Mouse (Mus musculus) lung, embryonic 16.5 days (tissue): ENCODE measurements around the gene Plcg2. TPM values are rescaled to one million over a fixed set of nuclear protein-coding genes. Genes with fewer than 3 reads are reported as not detected.

Source experiments
- ATAC-seq: fragments of 200-750 bp; cut with Nextera tagmentation; 2 replicates; pipeline ENCODE4 v1.8.0; 2017; ENCODE audit warnings: low read depth, mild to moderate bottlenecking, moderate library complexity
- H3K27ac ChIP-seq: fragments of 300-500 bp; sonication (generic); 2 replicates; pipeline ENCODE4 v1.5.1; 2014; ENCODE audit warnings: mild to moderate bottlenecking, control low read depth, low read length
- H3K27me3 ChIP-seq: fragments of 300-500 bp; sonication (generic); 2 replicates; pipeline ENCODE4 v1.6.1; 2014; ENCODE audit warnings: low read depth, low read length, mixed read lengths; ENCODE audit not compliant: control insufficient read depth, insufficient read depth
- H3K36me3 ChIP-seq: fragments of 300-500 bp; sonication (generic); 2 replicates; pipeline ENCODE4 v1.6.1; 2014; ENCODE audit warnings: low read length; ENCODE audit not compliant: control insufficient read depth, insufficient read depth
- H3K4me1 ChIP-seq: fragments of 300-500 bp; sonication (generic); replicated peaks from 2 replicates; pipeline ENCODE4 v1.6.1; 2014; ENCODE audit warnings: low read length, mixed read lengths; ENCODE audit not compliant: control insufficient read depth, insufficient read depth
- H3K4me2 ChIP-seq: fragments of 300-500 bp; sonication (generic); 2 replicates; pipeline ENCODE4 v1.6.1; 2014; ENCODE audit warnings: low read depth, low read length, control low read depth
- H3K4me3 ChIP-seq: fragments of 300-500 bp; sonication (generic); 2 replicates; pipeline ENCODE4 v1.5.1; 2014; ENCODE audit warnings: mild to moderate bottlenecking, low read length, control low read depth
- H3K9ac ChIP-seq: fragments of 300-500 bp; sonication (generic); 2 replicates; pipeline ENCODE4 v1.6.1; 2014; ENCODE audit warnings: low read length, control low read depth
- H3K9me3 ChIP-seq: fragments of 300-500 bp; sonication (generic); 2 replicates; pipeline ENCODE4 v1.6.1; 2016; ENCODE audit warnings: low read length; ENCODE audit not compliant: control insufficient read depth
- WGBS: fragments of 180-500 bp; shearing (Covaris S2); extraction: QIAGEN DNeasy Blood & Tissue Kit; methylation state at CpG from one replicate; pipeline ENCODE4 v1.1.7; 2014; 5-methylcytosine and 5-hydroxymethylcytosine counted together
- polyA plus RNA-seq: library from polyadenylated mRNA; unstranded; fragments of >200 nt; fragmentation: Nextera tagmentation; extraction: Ambion mirVana; gene quantifications from 2 replicates; pipeline ENCODE4 v1.2.1, GENCODE M21; 2015

Gene Plcg2
- polyA plus RNA-seq, 1 experiment from 2014 or later: 4.3 TPM

DNA sequence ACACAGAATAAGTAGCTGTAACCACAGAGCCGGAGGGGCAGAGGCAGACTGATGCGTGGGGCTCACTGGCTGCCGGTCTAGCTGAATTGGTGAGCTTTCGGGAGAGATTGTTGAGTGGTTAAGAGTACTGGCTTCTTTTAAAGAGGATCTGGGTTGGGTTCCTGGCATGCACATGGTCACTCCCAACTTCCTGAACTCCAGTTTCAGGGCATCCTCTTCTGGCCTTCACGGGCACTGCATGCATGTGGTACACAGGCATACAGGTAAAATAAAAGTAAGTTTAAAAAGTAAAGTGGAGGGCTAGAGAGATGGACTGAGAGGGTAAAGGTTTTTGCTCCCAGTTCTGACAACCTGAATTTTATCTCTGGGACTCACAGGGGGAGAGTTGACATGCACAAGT, 52.4 kb downstream of the Plcg2 start:
- no peak overlapping the region for H3K27ac ChIP-seq
- H3K4me2 ChIP-seq: no peak overlapping the region
- no peak for ATAC-seq
- no peaks in the 10 kb centered on the region for H3K27me3 ChIP-seq
- WGBS: 83% methylated on average over 5 of the region's 5 CpGs
- no peak overlapping the region for H3K9ac ChIP-seq
- no peaks in the 10 kb centered on the region for H3K4me1 ChIP-seq
- H3K4me3 ChIP-seq: no peak overlapping the region
- H3K36me3 ChIP-seq: no peaks in the 10 kb centered on the region
- no peaks in the 10 kb centered on the region for H3K9me3 ChIP-seq

DNA sequence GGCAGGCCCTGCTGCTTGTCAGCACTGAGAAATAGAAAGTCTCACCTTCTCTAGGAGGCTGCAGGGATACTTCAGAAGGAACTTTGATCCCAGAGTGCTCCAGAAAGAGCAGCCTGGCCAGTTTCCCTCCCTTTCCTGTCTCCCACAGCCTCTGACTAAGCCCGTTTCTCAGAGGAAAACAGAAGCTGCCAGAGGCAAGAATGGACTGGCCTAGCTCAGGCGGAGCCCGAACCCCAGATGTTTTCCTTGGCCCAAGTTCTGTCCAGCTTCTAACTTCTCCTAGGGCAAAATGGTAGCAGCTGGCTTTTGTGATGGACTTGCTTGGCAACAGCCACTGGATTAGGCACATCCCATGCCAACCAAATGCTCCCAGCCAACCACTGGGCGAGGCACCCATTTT, 62.9 kb downstream of the Plcg2 start:
- Histone ChIP-seq H3K27ac (no peak overlapping the region), H3K9me3 (no peaks in the 10 kb centered on the region), H3K4me1 (peaks cover 3% of the 10 kb centered on the region; the same call in 1 of the 2 replicates), H3K9ac (no peak overlapping the region), H3K4me3 (no peak overlapping the region), H3K4me2 (no peak overlapping the region), H3K36me3 (no peaks in the 10 kb centered on the region), H3K27me3 (0 out of 2 replicates have a peak, but pooled peaks cover 2% of the 10 kb centered on the region)
- WGBS: 47% methylated on average over 4 of the region's 4 CpGs
- ATAC-seq: no peak

DNA sequence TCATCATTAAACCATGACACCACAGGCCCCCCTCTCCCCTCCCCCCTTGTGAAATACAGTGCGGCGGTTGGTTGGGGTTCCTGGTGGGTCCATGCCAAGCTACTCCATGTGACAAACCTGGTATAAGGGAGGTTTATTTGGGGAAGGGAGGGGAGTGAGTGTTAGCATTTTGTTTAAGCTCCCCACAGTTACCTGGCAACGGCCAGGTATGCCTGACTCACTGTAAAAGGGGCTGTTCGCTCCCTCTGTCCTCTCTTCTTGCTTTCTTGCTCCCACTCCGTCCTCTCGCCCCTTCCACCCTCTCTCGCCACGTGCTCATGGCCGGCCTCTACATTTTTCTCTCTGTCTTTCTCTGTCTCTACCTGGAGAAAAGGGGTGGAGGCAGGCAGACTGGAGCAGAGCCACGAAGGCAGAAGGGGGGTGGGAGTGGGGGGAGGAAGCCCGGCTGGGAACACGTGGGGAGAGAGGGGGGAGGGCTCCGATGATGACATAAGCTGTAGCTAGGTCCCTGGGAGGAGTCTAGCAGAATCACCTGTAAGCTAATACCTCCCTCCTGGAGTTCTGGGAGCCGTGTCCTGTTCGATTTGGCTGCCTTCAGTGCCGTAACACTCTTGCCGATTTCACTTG, 63.8 kb downstream of the Plcg2 start:
- Histone ChIP-seq H3K9ac (peak overlapping the region; percentile 31; the same call in 1 of the 2 replicates), H3K9me3 (no peaks in the 10 kb centered on the region), H3K36me3 (no peaks in the 10 kb centered on the region), H3K27ac (no peak overlapping the region), H3K27me3 (0 out of 2 replicates have a peak, but pooled peaks cover 2% of the 10 kb centered on the region), H3K4me2 (peak overlapping the region; percentile 52), H3K4me3 (peak overlapping the region; percentile 30), H3K4me1 (peaks cover 3% of the 10 kb centered on the region; the same call in 1 of the 2 replicates)
- WGBS: 15% methylated on average over 17 of the region's 17 CpGs
- ATAC-seq: peak; percentile 71

DNA sequence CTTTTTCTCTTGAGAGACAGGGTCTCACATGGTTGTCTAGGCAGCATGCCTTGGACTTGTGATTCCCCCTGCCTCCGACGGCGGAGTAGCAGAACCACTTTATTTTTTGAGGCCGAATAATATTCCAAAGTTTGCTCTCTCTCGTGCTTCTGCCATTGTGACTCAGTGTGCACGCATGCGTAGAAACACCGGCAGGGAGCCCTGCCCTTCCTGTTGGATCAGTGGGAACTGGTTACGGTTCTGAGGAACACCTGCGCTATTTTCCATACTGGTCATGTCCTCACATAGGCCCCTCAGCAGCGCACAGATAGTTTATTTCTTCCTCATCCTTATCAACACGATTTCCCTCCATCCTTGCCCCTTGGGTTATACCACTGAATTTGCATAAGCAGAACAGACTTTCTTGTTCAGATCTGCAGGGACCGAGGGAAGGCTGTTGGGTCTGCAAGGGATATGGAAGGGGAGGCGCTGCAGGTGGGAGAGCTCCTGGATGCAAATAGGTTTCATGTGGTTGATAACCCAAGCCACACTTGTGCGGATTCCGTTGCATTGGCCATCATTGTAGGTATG, 64.4 kb downstream of the Plcg2 start:
- peak overlapping the region; percentile 31; the same call in 1 of the 2 replicates for H3K9ac ChIP-seq
- 25% methylated on average over 16 of the region's 16 CpGs for WGBS
- peak; percentile 11; the same call in 1 of the 2 replicates for ATAC-seq

DNA sequence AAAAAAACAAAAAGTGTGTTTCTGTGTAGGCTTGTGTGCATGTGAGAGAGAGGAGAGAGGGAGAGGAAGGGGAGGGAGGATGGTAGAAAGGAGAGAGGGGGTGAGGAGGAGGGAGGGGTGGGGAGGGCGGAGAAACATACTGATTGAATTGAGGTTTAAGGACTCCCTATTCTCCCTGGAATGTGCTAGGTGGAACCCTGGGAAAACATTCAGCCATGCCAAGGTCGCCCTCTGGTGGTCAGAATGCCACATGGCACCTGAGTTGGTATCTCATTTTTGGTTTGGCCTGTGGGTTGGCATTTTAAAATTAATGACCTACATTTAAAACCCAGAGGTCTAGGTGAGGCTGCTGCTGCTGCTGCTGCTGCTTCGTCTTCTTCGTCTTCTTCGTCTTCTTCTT, 71.3 kb downstream of the Plcg2 start:
- 21% methylated on average over 5 of the region's 5 CpGs for WGBS
- H3K27me3 ChIP-seq: no peaks in the 10 kb centered on the region
- no peaks in the 10 kb centered on the region for H3K36me3 ChIP-seq
- H3K4me3 ChIP-seq: no peak overlapping the region
- peak; percentile 52; the same call in 1 of the 2 replicates for ATAC-seq
- no peak overlapping the region for H3K9ac ChIP-seq
- H3K4me1 ChIP-seq: no peaks in the 10 kb centered on the region
- no peak overlapping the region for H3K4me2 ChIP-seq
- no peak overlapping the region for H3K27ac ChIP-seq
- no peaks in the 10 kb centered on the region for H3K9me3 ChIP-seq

More for the DNA sequence above, 64.4 kb downstream of the Plcg2 start:
- Histone ChIP-seq H3K4me3 (peak overlapping the region; percentile 30), H3K4me2 (peak overlapping the region; percentile 52), H3K36me3 (no peaks in the 10 kb centered on the region), H3K4me1 (peaks cover 3% of the 10 kb centered on the region; the same call in 1 of the 2 replicates), H3K27me3 (0 out of 2 replicates have a peak, but pooled peaks cover 2% of the 10 kb centered on the region), H3K27ac (no peak overlapping the region), H3K9me3 (no peaks in the 10 kb centered on the region)

DNA sequence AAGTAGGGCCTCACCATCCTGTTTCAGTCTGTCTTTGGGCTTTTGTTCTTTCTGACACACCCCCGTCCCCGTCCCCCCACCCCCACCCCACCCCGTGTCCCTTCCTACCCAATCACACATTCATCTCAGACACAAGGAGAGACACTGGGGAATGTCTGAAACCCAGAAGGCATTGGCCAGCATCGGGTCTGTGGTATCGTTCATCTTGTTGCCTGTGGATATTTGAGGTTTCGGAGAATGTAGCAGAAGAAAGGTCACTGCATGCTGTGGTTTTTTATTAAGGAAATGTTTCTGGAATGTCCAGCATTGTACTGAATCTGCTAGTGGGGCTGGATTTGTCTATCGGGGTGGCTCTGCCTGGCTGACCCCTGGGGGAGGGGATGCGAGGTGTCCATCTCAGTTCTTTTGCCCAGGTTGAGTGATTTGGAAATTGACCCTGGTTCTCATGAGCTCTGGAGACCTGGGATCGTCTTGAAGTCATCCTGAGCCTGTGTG, 78.2 kb downstream of the Plcg2 start:
- Histone ChIP-seq H3K27me3 (no peaks in the 10 kb centered on the region), H3K4me2 (no peak overlapping the region), H3K4me3 (no peak overlapping the region), H3K9ac (no peak overlapping the region), H3K27ac (no peak overlapping the region), H3K4me1 (no peaks in the 10 kb centered on the region), H3K36me3 (no peaks in the 10 kb centered on the region), H3K9me3 (no peaks in the 10 kb centered on the region)
- WGBS: 58% methylated on average over 9 of the region's 9 CpGs
- no peak for ATAC-seq

DNA sequence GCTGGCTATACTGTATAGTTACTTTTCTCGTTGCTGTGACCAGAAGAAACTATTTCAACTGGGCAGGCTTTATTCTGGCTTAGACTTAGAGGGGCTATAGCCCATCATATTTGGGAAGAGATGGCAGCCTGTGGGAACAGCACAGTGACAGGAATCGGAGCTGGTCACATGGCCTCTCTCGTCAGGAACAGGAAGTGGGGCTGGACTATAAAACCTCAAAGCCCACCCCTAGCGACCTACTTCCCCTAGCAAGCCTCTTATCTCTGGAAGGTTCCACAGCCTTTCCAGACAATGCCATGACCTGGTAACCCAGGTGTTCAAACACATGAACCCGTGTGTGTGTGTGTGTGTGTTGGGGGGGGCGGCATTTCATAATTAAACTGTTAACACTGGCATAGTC, 79.0 kb downstream of the Plcg2 start:
- Histone ChIP-seq H3K27ac (no peak overlapping the region), H3K4me1 (no peaks in the 10 kb centered on the region), H3K27me3 (no peaks in the 10 kb centered on the region), H3K4me2 (no peak overlapping the region), H3K9me3 (no peaks in the 10 kb centered on the region), H3K4me3 (no peak overlapping the region), H3K9ac (no peak overlapping the region), H3K36me3 (no peaks in the 10 kb centered on the region)
- WGBS: 63% methylated on average over 6 of the region's 6 CpGs
- no peak for ATAC-seq

DNA sequence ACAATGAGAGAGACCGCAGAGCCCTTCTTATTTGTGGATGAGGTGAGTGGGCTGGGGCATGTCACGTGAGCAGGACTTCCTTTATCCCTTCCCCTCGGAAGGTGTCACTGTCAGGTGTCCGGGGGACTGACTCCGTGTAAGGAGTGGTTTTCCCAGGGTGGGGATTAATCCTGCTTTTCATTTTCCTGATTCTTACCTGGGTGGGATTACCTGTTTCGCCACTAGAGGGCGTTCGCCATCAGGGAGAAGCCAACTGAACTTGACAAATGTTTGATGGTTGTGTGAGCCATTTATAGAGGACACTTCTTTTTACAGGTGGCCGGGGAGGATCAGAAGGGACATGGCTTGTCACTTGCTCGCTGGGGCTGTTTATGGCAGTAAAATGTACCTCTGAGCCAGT, 79.8 kb downstream of the Plcg2 start:
- WGBS: 57% methylated on average over 10 of the region's 10 CpGs
- H3K27me3 ChIP-seq: no peaks in the 10 kb centered on the region
- no peaks in the 10 kb centered on the region for H3K36me3 ChIP-seq
- H3K9ac ChIP-seq: no peak overlapping the region
- no peaks in the 10 kb centered on the region for H3K9me3 ChIP-seq
- no peak overlapping the region for H3K27ac ChIP-seq
- ATAC-seq: no peak
- H3K4me1 ChIP-seq: no peaks in the 10 kb centered on the region
- H3K4me2 ChIP-seq: no peak overlapping the region
- H3K4me3 ChIP-seq: no peak overlapping the region

DNA sequence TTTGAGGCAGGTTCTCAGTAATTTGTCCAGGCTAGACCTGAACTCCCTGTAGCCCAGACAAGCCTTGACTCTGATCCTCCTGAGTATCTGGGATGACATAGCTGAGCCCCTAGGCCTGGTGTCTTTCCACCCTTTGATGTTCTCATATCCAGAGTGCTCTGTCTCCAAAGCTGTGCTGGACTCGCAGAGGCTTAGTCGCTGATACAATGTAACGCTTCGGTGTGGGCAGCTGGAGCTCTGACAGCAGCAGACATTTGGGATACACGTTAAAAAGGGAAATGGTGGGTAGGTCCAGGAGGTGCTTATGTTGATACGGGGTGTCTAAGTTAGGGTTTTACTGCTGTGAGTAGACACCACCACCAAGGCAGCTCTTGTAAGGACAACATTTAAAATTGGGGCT, 80.8 kb downstream of the Plcg2 start:
- 84% methylated on average over 6 of the region's 6 CpGs for WGBS
- ATAC-seq: no peak
- H3K36me3 ChIP-seq: no peaks in the 10 kb centered on the region
- H3K27ac ChIP-seq: no peak overlapping the region
- no peak overlapping the region for H3K4me3 ChIP-seq
- H3K9me3 ChIP-seq: no peaks in the 10 kb centered on the region
- H3K27me3 ChIP-seq: no peaks in the 10 kb centered on the region
- H3K4me2 ChIP-seq: no peak overlapping the region
- no peak overlapping the region for H3K9ac ChIP-seq
- H3K4me1 ChIP-seq: no peaks in the 10 kb centered on the region
